Mouse (Mus musculus): ENCODE data around the gene Lmtk3.
A peak's percentile ranks its signal among the peaks of the same experiment; 100 is the strongest.

Lmtk3 gene

GRCm38 (mm10) chr7:45808471-45808870, 24.9 kb downstream of the Lmtk3 start:
- DNase-seq (ENCODE audit: low read depth in 2 of 2, low spot score in 2 of 2), result no peak

DNA sequence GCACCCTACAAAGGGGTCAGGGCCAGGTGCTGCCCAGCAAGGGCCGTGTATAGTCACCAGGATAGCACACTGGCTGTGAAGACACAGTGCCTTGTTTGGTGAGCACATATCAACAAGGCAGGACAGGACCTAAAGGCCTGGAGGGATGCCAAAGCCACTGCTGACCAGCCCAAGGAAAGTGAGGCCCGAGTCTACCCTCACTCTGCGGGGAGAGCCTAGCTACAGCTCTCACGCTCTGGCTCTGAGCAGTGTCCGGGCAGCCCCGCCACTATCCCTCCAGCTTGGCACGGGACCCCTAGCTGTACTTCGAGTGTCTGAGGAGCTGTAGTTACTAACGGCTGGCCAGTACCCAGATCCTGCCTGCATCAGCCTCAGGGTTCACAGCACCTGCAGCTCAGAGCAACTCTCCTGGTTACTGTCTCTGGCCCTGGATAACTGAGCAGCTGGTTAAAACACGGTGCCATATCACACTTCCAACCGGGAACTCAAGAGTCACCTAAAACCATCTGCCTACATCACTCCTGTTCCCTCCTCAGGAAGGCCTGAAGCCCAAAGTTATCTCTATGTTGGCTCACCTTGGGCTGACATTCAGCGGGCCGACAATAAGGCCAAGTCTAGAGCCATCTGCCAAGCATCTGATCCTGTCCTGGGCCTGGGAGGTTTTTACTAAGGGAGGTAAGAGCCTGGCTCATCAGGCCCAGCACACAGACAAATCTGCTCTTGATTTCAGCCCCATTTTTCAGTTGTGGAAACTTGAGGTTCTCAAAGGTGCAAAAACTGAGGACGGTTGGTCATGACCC, 25.9 kb downstream of the Lmtk3 start:
- DNase-seq (ENCODE audit: low read depth in 2 of 2, low spot score in 2 of 2), result no peak

DNA sequence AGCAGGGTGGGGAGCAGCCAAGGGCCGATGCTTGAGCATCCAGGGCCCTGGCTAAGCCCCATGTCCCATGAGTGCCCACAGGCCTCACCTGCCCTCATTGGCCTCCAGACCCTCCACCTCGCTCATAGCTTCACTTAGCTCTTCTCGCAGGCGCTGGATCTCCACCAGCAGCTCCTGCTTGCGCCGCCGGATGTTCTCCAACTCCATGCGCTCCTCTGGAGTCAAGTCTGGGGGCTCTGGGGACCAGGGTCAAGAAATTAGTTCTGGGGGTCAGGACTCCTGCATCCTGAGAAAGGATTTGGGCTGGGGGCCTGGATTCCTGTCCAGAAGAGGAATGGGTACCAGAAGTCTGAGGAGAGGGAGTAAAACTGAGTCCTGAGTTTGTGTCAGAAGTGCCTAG, 29.4 kb downstream of the Lmtk3 start:
- no peak for DNase-seq (ENCODE audit: low read depth in 2 of 2, low spot score in 2 of 2)

DNA sequence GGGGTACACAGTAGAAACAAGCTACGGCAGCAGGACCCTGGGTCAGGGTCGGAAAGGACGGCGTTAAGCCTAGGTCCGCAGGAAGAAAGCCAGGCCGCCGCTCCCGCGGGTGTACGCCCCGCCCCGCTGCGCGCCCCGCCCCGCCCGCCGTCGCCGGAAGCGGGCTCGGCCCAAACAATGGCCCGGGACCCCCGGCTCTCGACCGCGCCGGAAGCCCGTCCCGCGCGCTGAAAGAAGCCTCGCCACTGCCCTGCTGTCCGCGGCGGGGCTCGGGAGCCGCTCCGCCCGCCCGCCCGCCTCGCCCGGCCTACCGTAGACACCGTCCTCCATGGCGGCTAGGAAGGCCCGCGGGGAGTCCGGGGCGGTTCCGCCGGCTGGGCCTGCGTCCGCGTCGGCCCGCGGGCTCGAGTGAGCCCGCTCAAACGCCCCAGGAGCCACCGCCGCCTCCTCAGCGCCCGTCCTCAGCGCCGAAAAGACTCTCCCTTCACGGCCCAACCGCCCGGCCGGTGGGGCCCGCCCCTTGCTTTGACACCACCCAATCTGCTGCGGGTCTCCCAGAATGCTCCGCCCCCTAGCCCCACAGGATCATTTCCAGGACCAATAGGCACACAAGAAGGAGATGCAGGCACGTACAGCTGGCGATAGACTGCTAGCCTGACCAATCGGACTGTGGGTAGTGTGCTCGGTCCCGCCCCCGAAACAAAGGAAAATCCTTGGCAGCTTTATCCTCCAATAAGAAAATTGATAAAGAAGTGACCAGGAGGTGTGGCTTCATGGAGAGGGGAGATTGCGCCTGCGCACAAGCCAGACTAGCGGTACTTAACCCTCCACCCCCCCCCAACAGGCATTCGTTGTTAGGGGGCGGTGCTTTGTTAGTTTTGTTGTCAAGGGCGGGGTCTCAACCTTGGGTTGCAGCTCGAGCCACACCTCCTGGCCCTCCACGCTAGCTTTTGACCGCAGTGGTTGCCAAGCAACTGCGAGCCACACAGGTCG, 30.5 kb downstream of the Lmtk3 start, which contains the start of gene Cyth2:
Gene Cyth2 (minus strand): TSS at position 795 of the 993 bp plus-strand sequence.
- peak; percentile 99 to 100 for DNase-seq (ENCODE audit: low read depth in 2 of 2, low spot score in 2 of 2)

DNA sequence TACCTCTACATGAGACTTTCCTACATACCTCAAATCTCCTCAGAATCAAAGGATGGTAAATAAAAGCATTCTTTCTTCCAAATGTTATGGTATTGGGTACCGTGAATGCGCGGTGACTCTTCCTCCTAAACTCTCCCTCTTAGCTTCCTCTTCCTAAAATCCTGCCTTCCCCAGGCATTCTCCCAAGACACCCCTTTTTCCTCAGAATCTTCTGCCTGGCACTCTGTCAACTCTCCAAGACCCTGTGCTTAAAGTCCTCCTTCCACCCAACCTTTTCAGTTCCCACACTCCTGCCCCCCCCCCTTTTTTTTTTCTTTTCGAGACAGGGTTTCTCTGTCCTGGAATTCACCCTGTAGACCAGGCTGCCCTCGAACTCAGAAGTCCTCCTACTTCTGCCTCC, 31.3 kb downstream of the Lmtk3 start:
- DNase-seq (ENCODE audit: low read depth in 2 of 2, low spot score in 2 of 2), result no peak

GRCm38 (mm10) chr7:45815323-45815983, 31.9 kb downstream of the Lmtk3 start:
- no peak for DNase-seq (ENCODE audit: low read depth in 2 of 2, low spot score in 2 of 2)

- DNase-seq (ENCODE audit: low read depth in 2 of 2, low spot score in 2 of 2), result no peak
Measured at GRCm38 (mm10) chr7:45815984-45816351, 32.4 kb downstream of the Lmtk3 start.

DNA sequence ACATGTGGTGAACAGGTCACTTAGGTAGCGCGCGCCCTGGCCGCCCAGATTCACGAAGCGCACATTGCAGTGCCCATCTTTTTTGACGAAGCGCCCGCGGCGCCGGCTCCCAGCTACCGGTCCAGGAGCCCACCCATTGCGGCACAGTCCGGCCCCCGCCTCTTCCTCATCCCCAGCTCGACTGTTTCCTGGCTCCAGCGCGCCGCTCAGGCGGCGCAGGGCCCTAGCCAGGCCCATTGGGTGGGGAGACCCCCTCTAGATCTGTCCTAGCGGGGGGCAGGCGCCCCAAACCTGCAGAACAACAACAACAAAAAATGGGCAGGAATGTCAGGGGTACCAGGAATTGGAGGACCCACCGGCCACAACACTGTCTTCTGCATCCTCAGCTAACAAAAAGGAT, 36.3 kb downstream of the Lmtk3 start:
- DNase-seq (ENCODE audit: low read depth in 2 of 2, low spot score in 2 of 2), result no peak

GRCm38 (mm10) chr7:45820913-45821312, 37.4 kb downstream of the Lmtk3 start:
- DNase-seq (ENCODE audit: low read depth in 2 of 2, low spot score in 2 of 2), result no peak

DNA sequence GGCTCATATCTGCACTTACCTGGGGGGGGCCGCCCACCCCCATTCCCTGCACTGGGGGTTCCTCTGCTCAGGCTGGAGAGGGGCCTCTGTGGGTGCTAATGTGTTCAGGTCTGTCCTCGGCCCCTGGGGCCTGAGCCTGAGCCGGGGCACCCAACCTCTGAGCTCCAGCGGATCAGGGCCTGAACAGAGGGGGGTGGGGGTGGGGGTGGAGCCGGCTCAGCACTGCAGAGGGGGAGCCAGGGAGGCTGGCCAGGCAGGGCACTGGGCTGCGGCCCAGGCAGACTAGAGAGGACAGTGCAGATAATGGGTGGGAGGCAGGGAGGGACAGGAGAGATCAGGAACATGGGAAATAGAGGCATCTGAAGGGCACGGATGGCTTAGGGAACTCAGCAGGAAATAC, 41.1 kb downstream of the Lmtk3 start, which contains the start of gene Kcnj14:
Gene Kcnj14 (minus strand): TSS at position 185 of the 400 bp plus-strand sequence.
- no peak for DNase-seq (ENCODE audit: low read depth in 2 of 2, low spot score in 2 of 2)

DNA sequence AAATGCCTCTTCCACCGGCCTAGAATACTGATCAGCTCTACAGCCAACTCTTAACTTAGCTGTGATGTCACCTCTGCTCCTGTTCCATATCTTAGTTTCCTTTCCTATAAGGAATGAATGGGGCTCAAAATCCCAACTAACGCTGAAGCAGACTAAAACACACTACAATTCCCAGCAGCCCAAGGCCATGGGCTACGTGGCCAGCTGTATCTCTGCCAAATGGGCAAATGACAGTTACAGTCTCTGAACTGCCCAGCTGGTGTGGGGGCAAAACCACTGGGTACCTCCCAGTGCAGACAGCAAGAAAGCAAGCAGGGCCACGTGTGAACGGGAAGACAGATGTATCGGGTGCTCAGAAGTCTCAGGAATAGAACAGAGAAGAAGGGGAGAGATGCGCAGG, 43.1 kb downstream of the Lmtk3 start:
- DNase-seq (ENCODE audit: low read depth in 2 of 2, low spot score in 2 of 2), result no peak

GRCm38 (mm10) chr7:45830427-45831127, 47.0 kb downstream of the Lmtk3 start, which contains the start of gene Grwd1:
Gene Grwd1, minus strand, starts transcription at chr7:45830944.
- DNase-seq (ENCODE audit: low read depth in 2 of 2, low spot score in 2 of 2), result peak; percentile 75 to 83

- no peak for DNase-seq (ENCODE audit: low read depth in 2 of 2, low spot score in 2 of 2)
Measured at GRCm38 (mm10) chr7:45831128-45831525, 47.6 kb downstream of the Lmtk3 start.

DNA sequence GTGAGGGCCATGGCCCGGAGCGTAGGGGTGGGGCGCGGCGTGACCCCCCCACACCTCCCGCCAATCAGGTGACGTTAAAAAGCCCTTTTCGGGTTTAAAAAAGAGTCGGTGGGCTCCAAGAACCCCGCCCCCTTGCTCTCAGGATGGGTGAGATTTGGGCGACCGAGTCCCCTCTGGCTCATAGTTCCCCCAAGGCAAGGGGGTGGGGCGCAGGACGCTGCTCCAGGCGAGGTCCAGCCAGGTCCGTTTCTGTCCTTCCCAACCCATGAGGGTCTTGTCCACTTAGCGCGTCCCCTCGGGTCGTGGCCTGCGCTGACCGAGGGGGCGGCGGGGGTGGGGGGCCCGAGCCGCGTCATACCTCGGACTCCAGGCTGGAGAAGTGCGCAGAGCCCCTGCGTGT, 48.9 kb downstream of the Lmtk3 start:
- DNase-seq (ENCODE audit: low read depth in 2 of 2, low spot score in 2 of 2), result no peak

GRCm38 (mm10) chr7:45833148-45833790, 49.7 kb downstream of the Lmtk3 start:
- DNase-seq (ENCODE audit: low read depth in 2 of 2, low spot score in 2 of 2), result no peak

GRCm38 (mm10) chr7:45833924-45834323, 50.4 kb downstream of the Lmtk3 start:
- DNase-seq (ENCODE audit: low read depth in 2 of 2, low spot score in 2 of 2), result no peak

- no peak for DNase-seq (ENCODE audit: low read depth in 2 of 2, low spot score in 2 of 2)
Measured at GRCm38 (mm10) chr7:45842950-45843744, 59.6 kb downstream of the Lmtk3 start.

GRCm38 (mm10) chr7:45848447-45849027, 65.0 kb downstream of the Lmtk3 start:
- no peak for DNase-seq (ENCODE audit: low read depth in 2 of 2, low spot score in 2 of 2)

DNA sequence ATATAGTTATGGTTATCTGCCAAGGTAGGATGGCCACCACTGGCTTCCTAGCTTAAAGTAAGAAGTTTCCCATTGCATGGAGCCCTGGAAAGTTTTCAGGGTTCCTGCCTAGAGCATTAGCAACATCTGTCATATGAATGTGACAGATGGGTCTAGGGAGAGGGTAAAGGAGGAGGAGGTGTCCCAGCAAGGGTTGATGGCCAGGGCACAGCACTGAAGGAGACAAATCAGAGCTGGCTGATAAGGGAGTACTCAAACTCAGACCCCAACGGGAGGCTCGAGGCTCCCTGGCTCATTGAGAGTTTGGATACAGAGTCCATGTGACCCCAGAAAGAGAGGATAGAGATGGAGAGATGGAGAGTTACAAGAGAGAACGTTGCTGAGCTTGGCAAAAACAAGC, 67.1 kb downstream of the Lmtk3 start:
- DNase-seq (ENCODE audit: low read depth in 2 of 2, low spot score in 2 of 2), result no peak

Data from CD8-positive naive resting alpha-beta T cell, adult 2 months (primary cell).